Mouse (Mus musculus): ENCODE data around the gene Hpn. TPM values are rescaled to one million over a fixed set of nuclear protein-coding genes. Genes with fewer than 3 reads are reported as not detected.

Hpn gene
- polyA plus RNA-seq, 1 experiment: 0.60 TPM

DNA sequence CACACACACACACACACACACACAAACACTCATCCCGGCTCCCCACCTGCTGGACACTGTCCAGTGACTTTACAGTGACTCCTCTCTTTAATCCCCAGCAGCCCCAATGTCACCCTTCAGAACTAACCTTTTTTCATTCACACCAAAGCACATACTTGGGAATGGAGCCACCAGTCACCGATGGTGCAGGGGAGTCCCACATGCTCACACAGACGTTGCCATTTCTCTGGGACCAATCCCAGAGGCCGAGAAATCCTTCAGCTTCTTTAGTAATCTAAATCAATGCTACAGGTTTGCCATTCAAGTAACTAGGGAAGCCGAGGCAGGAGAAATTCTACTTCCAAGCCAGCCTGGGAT, 40.4 kb downstream of the Hpn start:
- H3K4me3 ChIP-seq (ENCODE audit: insufficient read depth, low read length): no peak overlapping the region
- TF ChIP-seq CTCF (IDR thresholded peaks at IDR 0.05; ENCODE audit: borderline replicate concordance, insufficient read depth, low read length) (no peak), POLR2A (IDR thresholded peaks at IDR 0.05; ENCODE audit: low read depth, low read length) (no peak)
- no peak overlapping the region for H3K27ac ChIP-seq (ENCODE audit: insufficient read depth, low read length)
- H3K4me1 ChIP-seq (ENCODE audit: control insufficient read depth, insufficient read depth, low read length): no peaks in the 10 kb centered on the region

DNA sequence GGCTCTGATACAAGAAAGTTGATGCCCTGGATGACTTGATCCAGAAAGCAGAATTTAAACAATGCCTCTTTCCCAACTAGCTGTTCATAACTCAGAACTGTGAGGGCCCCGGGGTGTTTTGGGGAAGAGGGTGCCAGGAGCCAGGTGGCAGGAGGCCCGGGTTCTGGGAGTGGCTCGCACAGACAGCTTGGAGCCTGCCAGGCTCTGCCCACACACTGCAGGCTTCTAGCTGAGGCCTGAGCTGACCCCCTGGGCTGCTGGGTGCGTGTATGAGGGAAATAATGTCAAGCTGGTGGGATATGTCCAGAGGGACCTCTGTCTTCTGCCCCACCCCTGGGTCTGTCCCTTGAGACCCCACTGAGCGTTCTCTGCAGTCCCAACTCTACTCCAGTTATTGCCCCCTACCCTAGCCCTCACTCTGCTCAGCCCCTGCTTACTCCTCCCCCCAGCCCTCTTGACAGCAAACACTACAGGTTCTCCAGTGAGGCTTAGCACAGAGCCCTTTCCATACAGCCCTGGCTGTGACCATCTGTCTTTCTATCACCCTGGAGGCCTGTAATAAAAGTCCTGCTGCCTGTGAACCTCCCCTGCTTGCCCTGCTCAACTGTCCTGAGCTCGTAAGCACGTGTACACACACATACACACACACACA, 40.9 kb downstream of the Hpn start:
- H3K4me3 ChIP-seq (ENCODE audit: insufficient read depth, low read length): no peak overlapping the region
- TF ChIP-seq POLR2A (IDR thresholded peaks at IDR 0.05; ENCODE audit: low read depth, low read length) (no peak), CTCF (IDR thresholded peaks at IDR 0.05; ENCODE audit: borderline replicate concordance, insufficient read depth, low read length) (no peak)
- H3K27ac ChIP-seq (ENCODE audit: insufficient read depth, low read length): no peak overlapping the region
- H3K4me1 ChIP-seq (ENCODE audit: control insufficient read depth, insufficient read depth, low read length): no peaks in the 10 kb centered on the region

DNA sequence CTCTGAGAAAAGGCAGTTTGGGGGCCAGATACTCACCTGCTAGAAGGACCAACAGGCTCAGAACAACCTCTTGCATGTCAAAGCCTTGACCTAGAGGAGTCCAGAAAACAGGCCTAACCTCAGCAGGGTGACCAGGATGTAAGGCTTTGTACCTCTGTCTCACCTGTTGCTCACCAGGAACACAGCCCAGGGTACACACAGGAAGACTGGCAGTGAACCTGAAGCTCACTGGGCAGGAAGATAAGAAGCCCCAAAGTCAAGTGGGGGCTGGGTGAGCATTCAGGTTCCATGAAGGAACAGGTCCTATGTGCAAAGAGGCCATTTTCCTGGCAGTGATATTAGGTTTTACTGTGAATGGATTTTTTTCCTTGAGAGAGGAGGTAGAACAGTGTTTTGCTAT, 41.5 kb downstream of the Hpn start:
- TF ChIP-seq CTCF (IDR thresholded peaks at IDR 0.05; ENCODE audit: borderline replicate concordance, insufficient read depth, low read length) (no peak), POLR2A (IDR thresholded peaks at IDR 0.05; ENCODE audit: low read depth, low read length) (no peak)
- Histone ChIP-seq H3K27ac (ENCODE audit: insufficient read depth, low read length) (no peak overlapping the region), H3K4me1 (ENCODE audit: control insufficient read depth, insufficient read depth, low read length) (no peaks in the 10 kb centered on the region), H3K4me3 (ENCODE audit: insufficient read depth, low read length) (no peak overlapping the region)

DNA sequence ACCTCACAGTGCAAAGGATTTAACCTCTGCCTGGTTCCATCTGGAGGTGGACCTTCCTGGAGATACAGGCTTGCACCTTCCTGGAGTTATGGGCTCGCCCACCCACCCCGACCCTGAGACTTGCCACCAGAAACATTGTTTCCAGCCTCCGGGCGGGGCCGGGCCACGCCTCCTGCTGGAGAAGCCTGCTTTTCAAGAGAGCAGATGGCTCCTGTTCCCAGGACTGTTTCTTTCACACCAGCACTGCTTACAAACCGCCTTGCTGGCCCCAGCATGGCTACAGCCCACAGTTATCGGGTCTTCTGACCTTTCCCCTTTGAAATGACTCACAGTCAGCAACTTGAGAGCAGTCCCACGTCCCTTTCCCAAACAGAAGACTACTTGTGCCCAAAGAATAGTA, 42.8 kb downstream of the Hpn start:
- Histone ChIP-seq H3K4me3 (ENCODE audit: insufficient read depth, low read length) (no peak overlapping the region), H3K4me1 (ENCODE audit: control insufficient read depth, insufficient read depth, low read length) (no peaks in the 10 kb centered on the region), H3K27ac (ENCODE audit: insufficient read depth, low read length) (no peak overlapping the region)
- TF ChIP-seq POLR2A (IDR thresholded peaks at IDR 0.05; ENCODE audit: low read depth, low read length) (no peak), CTCF (IDR thresholded peaks at IDR 0.05; ENCODE audit: borderline replicate concordance, insufficient read depth, low read length) (no peak)

DNA sequence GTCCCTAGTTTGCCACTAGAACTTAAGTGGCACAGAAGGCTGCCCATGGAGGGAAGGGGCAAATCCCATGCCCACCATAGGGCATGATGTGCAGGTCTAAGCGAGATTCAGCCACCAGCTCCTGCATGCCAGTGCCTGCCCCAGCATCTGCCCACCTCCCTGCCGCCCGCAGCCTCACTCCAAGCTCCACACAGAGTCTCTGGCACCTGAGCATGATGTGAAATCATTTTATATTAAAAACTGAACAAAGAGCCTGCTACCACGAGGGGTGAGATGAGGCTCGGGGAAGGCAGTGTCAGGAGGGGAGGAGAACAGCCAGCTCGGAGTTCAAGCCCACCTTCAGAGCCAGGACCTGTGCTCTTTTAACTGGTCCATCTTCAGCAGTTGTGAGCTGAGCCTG, 44.8 kb downstream of the Hpn start:
- Histone ChIP-seq H3K4me3 (ENCODE audit: insufficient read depth, low read length) (no peak overlapping the region), H3K27ac (ENCODE audit: insufficient read depth, low read length) (no peak overlapping the region), H3K4me1 (ENCODE audit: control insufficient read depth, insufficient read depth, low read length) (no peaks in the 10 kb centered on the region)
- TF ChIP-seq POLR2A (IDR thresholded peaks at IDR 0.05; ENCODE audit: low read depth, low read length) (no peak), CTCF (IDR thresholded peaks at IDR 0.05; ENCODE audit: borderline replicate concordance, insufficient read depth, low read length) (no peak)

DNA sequence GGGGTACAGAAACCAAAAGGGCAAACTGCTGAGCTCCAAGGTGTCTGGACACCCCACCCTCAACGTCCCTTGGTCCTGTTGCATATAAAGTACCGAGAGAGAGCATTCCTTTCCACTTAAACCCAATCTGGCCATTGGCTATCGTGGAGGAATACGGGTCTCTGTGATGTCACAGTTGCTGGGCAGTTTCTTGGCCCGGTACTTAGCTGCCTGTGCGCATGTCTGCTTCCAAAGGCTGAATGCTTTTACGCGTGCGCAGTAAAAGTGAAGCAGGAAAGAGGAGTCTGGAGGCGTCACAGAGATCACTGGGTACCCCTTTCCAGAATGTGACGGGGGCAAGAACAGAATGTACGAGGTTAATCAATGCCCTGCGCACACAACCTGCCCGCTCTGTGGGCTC, 45.6 kb downstream of the Hpn start:
- Histone ChIP-seq H3K27ac (ENCODE audit: insufficient read depth, low read length) (no peak overlapping the region), H3K4me1 (ENCODE audit: control insufficient read depth, insufficient read depth, low read length) (no peaks in the 10 kb centered on the region), H3K4me3 (ENCODE audit: insufficient read depth, low read length) (no peak overlapping the region)
- TF ChIP-seq POLR2A (IDR thresholded peaks at IDR 0.05; ENCODE audit: low read depth, low read length): no peak
- no peak for TF ChIP-seq CTCF (IDR thresholded peaks at IDR 0.05; ENCODE audit: borderline replicate concordance, insufficient read depth, low read length)

DNA sequence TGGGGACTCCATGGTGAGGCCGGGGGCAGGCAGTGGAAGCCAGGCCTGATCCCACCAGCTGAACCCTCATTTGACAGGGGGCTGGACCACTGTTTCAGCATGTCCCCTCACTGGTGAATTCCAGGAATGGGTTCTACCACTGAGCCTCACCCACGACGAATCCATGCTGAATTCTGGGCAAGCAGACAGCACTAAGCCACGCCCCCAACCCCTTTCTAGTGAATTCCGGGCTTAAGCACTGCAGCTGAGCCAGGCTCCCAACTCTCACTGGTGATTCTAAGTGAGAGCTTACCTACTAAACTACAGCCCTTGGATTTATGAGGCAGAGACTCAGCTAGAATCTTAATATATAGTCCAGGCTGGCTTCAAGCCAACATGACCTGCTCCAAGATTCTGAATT, 47.3 kb downstream of the Hpn start:
- H3K4me1 ChIP-seq (ENCODE audit: control insufficient read depth, insufficient read depth, low read length): no peaks in the 10 kb centered on the region
- no peak overlapping the region for H3K27ac ChIP-seq (ENCODE audit: insufficient read depth, low read length)
- H3K4me3 ChIP-seq (ENCODE audit: insufficient read depth, low read length): no peak overlapping the region
- TF ChIP-seq POLR2A (IDR thresholded peaks at IDR 0.05; ENCODE audit: low read depth, low read length) (no peak), CTCF (IDR thresholded peaks at IDR 0.05; ENCODE audit: borderline replicate concordance, insufficient read depth, low read length) (no peak)

DNA sequence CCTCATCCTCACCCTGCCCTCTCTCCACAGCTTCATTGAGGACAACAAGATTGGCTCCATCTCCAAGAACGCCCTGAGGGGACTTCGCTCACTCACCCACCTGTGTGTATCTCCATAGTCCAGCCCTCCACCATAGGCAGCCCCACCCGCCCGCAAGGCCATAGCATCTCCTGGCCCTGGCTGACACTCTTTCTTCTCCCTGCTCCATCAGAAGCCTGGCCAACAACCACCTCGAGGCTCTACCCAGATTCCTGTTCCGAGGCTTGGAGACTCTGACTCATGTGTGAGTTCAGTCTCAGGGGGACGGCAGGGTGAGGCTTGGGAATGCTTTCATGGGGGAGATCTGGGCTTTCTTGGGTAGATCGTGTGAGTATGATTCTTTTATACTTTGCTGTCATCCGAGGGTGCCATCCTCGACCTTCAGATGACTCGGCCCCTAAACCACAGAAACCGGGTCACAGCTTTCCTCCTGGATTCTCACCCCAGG, 52.0 kb downstream of the Hpn start:
- Histone ChIP-seq H3K4me3 (ENCODE audit: insufficient read depth, low read length) (no peak overlapping the region), H3K4me1 (ENCODE audit: control insufficient read depth, insufficient read depth, low read length) (no peaks in the 10 kb centered on the region), H3K27ac (ENCODE audit: insufficient read depth, low read length) (no peak overlapping the region)
- TF ChIP-seq CTCF (IDR thresholded peaks at IDR 0.05; ENCODE audit: borderline replicate concordance, insufficient read depth, low read length) (no peak), POLR2A (IDR thresholded peaks at IDR 0.05; ENCODE audit: low read depth, low read length) (no peak)

DNA sequence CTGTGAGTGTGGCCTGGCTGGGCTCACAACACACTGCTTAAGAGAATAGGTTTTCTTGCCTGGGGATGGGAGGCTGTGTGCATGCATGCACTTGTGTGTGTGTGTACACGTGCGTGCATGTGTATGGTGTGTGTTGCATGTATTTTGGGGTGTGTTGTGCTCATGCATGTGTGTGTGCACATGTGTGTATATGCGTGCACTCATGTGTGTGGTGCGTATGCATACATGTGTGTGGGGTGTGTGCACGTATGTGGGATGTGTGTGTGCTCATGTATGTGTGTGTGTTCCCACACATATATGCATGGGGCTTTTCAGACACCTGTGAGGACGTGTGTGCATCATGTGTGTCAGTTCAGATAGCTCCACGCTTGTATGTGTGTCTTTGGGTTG, 54.5 kb downstream of the Hpn start:
- Histone ChIP-seq H3K27ac (ENCODE audit: insufficient read depth, low read length) (no peak overlapping the region), H3K4me1 (ENCODE audit: control insufficient read depth, insufficient read depth, low read length) (no peaks in the 10 kb centered on the region), H3K4me3 (ENCODE audit: insufficient read depth, low read length) (no peak overlapping the region)
- no peak for TF ChIP-seq CTCF (IDR thresholded peaks at IDR 0.05; ENCODE audit: borderline replicate concordance, insufficient read depth, low read length)

DNA sequence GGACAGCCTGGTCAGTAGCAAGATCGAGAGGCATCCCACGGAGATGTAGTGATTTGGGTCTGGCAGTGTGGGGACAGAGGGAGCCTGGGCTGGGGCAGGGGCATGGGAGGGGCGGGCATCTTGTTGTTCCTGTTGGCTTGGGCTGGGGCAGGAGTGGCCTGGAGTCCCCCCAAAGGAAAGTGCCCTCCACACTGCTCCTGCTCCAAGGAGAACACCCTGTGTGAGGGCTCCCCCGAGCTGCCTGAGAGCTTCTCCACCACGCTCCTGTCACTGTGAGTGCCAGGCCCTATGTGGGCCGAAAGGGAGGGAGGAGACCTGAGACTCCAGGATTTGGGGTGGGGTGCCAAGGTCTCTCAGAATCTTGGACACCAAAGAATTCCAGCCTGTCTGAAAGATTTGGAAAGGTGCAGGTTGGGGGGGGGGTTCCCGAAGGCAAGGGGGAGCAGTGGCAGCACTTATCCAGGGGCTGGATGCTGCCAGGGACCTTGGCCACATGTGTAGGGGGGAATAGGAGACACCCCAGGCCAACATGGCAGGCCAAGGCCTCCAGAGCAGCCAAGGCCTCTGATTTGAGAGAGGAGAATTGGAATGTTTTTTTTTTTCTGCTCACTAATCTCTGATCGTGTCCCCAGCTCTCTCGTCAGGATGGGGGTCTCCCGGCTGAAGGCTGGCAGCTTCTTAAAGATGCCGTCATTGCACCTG, 55.0 kb downstream of the Hpn start:
- TF ChIP-seq POLR2A (IDR thresholded peaks at IDR 0.05; ENCODE audit: low read depth, low read length) (no peak), CTCF (IDR thresholded peaks at IDR 0.05; ENCODE audit: borderline replicate concordance, insufficient read depth, low read length) (no peak)
- no peak overlapping the region for H3K27ac ChIP-seq (ENCODE audit: insufficient read depth, low read length)

More for the DNA sequence above, 55.0 kb downstream of the Hpn start:
- Histone ChIP-seq H3K4me3 (ENCODE audit: insufficient read depth, low read length) (no peak overlapping the region), H3K4me1 (ENCODE audit: control insufficient read depth, insufficient read depth, low read length) (no peaks in the 10 kb centered on the region)
